Mouse (Mus musculus) intestine, embryonic 15.5 days (tissue): ENCODE results near the gene Gm11627. TPM values are rescaled to one million over a fixed set of nuclear protein-coding genes. Genes with fewer than 3 reads are reported as not detected.

Experiments
- ATAC-seq: fragments of 200-750 bp; cut with Nextera tagmentation; 2 replicates; pipeline ENCODE4 v1.8.0; 2017; ENCODE audit warnings: moderate TSS enrichment, moderate library complexity
- H3K27ac ChIP-seq: fragments of 300-500 bp; sonication (generic); 2 replicates; pipeline ENCODE4 v1.5.1; 2015; ENCODE audit warnings: mild to moderate bottlenecking, inconsistent platforms
- H3K27me3 ChIP-seq: fragments of 300-500 bp; sonication (generic); replicated peaks from 2 replicates; pipeline ENCODE4 v1.6.1; 2015; ENCODE audit warnings: inconsistent platforms
- H3K36me3 ChIP-seq: fragments of 300-500 bp; sonication (generic); 2 replicates; pipeline ENCODE4 v1.6.1; 2015; ENCODE audit warnings: inconsistent platforms
- H3K4me1 ChIP-seq: fragments of 300-500 bp; sonication (generic); replicated peaks from 2 replicates; pipeline ENCODE4 v1.6.1; 2015; ENCODE audit warnings: inconsistent platforms
- H3K4me2 ChIP-seq: fragments of 300-500 bp; sonication (generic); replicated peaks from 2 replicates; pipeline ENCODE4 v1.6.1; 2015; ENCODE audit warnings: mild to moderate bottlenecking, inconsistent platforms
- H3K4me3 ChIP-seq: fragments of 300-500 bp; sonication (generic); replicated peaks from 2 replicates; pipeline ENCODE4 v1.5.1; 2015; ENCODE audit warnings: inconsistent platforms
- H3K9ac ChIP-seq: fragments of 300-500 bp; sonication (generic); 2 replicates; pipeline ENCODE4 v1.6.1; 2015; ENCODE audit warnings: inconsistent platforms
- H3K9me3 ChIP-seq: fragments of 300-500 bp; sonication (generic); 2 replicates; pipeline ENCODE4 v1.6.1; 2016; ENCODE audit warnings: inconsistent platforms
- WGBS: fragments of 180-500 bp; shearing (Covaris S2); methylation state at CpG from one replicate; pipeline ENCODE4 v1.1.7; 2015; 5-methylcytosine and 5-hydroxymethylcytosine counted together
- polyA plus RNA-seq: library from polyadenylated mRNA; unstranded; fragments of >200 nt; fragmentation: Nextera tagmentation; extraction: Ambion mirVana; gene quantifications from 2 replicates; pipeline ENCODE4 v1.2.1, GENCODE M21; 2015

Gene Gm11627
- 12.0 and 14.5 TPM in 2 replicates for polyA plus RNA-seq

DNA sequence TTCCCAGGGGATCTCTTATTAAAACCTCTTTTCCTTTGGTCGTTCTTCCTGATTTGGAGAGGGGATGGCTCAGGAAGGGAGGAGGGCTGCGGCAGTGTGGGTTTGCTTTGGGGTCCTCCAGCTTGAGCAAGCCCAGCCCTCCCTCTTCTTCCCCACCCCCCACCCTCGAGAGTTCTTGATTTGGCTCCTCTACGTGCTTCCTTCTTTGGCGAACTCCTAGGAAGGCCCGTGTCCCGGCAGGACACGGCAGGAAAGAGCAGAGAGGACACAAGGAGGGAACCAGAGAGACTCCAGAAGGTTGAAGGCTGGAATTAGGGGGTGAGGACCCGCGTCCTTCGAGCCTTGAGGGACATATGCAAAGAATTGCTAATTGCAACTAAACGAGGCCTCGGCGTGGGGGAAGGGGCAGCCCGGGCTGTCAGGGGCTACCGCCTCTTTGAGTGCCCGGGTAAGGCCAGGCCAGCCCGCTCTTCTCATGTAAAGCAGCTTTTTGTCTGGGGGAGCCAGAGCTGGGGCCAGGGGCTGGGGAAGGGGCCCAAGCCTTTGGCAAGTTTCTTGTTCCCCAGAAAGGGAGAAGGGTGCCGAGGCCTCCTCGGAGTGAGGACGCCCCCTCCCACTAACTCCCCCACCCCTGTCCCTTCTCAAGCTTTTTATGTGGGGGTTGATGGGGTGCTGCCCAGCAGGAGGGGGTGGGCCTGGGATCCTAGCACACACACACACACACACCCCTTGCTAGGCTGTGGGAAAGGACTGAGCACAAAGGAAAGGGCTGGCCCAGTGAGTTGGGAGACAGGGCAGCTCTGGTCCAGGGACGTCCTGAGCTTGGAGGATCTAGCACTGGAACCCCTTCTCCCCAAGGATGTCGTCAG lies at the start of gene Gm11627:
TSS of gene Gm11627 (minus strand) at position 297 of the 869 bp plus-strand sequence.
- Histone ChIP-seq H3K27me3 (no peaks in the 10 kb centered on the region), H3K36me3 (no peaks in the 10 kb centered on the region), H3K9me3 (no peaks in the 10 kb centered on the region), H3K4me2 (peak within 1 kb of the TSS; percentile 59), H3K4me3 (peak within 1 kb of the TSS; percentile 32), H3K4me1 (peaks cover 24% of the 10 kb centered on the region), H3K9ac (peak within 1 kb of the TSS; percentile 43), H3K27ac (peak within 1 kb of the TSS; percentile 94)
- WGBS: 11% methylated on average over 23 of the region's 23 CpGs
- peak; percentile 74 for ATAC-seq

DNA sequence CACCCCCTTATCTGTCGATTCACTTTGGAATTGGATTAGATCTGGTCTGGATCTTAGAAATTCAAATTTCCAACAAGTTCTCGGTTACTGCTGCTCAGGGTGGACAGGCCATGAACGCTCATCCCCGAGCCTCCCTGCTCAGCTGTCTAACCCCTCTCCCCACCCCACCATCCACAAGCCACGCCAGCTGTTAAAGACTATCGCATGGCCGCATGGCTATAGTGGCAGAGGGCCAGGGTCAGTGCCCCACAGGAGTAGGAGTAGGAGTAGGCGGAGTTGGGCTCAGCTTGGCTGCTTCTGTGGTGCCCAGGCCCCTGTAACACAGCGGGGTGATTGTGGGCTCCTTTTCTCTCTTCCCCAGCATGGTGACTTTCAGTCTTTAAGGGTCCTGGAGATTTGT lies 49.3 kb upstream of the Gm11627 start:
- H3K36me3 ChIP-seq: no peaks in the 10 kb centered on the region

DNA sequence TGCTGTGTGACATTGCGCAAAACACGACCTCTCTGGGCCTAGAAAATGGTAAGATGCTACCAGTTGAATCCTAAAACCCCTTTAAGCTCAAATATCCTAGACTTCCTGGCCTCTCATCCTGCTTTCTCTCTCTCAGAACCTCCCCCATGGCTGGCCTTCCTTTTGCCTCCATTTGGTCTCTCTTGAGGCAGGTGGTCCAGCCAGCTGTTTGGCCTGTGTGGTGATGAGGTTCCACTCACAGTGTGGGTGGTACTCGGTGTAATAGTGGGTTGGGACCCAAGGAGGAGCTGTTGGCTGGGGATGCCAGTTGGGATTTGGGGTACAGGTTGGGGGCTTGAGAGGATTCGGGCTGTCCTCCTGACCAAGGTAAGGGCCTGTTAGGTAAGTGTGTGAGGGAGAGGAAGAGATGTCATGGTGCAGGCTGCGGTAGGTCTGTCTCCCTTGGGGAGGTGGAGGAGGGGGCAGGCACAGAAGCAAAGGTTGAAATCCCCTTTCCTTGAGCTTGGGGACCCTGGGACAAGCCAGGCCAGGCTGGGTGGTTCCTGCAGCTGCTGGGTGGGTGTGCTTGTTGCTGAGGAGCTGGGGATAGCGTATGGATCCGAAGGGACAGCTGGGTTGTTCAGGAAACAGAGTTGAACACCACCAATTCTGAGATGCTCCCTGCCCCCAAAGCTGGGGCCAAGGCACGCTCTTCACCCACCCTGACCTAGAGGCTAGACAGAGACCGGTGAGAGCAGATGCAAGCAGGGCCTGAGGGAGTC lies 48.1 kb upstream of the Gm11627 start:
- H3K9ac ChIP-seq: no peak overlapping the region
- no peak for ATAC-seq

More for the DNA sequence above, 49.3 kb upstream of the Gm11627 start:
- H3K4me1 ChIP-seq: peaks cover 34% of the 10 kb centered on the region
- H3K27ac ChIP-seq: no peak overlapping the region
- H3K4me2 ChIP-seq: no peak overlapping the region
- no peak overlapping the region for H3K4me3 ChIP-seq
- no peaks in the 10 kb centered on the region for H3K27me3 ChIP-seq
- 60% methylated on average over 9 of the region's 9 CpGs for WGBS
- no peaks in the 10 kb centered on the region for H3K9me3 ChIP-seq
- H3K9ac ChIP-seq: no peak overlapping the region
- no peak for ATAC-seq

DNA sequence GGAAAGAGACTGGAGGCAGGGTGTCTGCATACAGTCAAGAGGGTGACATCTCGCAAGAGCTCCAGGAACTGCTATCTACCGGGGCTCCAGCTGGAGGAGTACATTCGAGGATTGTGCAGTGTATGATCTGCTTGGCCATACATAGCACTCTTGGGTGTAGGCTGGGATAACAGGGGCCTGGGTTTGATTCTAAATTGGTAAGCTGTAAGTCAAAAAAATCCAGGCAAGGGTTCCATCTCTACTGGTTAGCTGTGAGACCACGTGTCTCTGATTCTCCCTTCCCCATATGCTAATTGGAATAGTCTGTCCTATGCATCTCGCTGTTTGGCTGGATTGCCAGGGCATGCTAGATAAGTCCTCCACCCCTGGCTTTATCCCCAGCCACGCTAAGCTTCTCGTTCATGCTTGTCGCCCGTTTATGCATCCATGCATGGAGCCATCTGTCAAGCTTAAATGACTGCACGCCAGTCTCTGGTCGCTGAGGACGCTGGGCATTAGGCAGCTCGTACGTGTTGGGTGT lies 45.7 kb upstream of the Gm11627 start:
- ATAC-seq: 0 out of 2 replicates have a peak, but pooled peaks have one; percentile 29
- no peak overlapping the region; the same call in 1 of the 2 replicates for H3K9ac ChIP-seq
- WGBS: 34% methylated on average over 14 of the region's 14 CpGs
- H3K9me3 ChIP-seq: no peaks in the 10 kb centered on the region
- H3K4me3 ChIP-seq: no peak overlapping the region
- peaks cover 21% of the 10 kb centered on the region for H3K4me1 ChIP-seq
- H3K36me3 ChIP-seq: no peaks in the 10 kb centered on the region
- peak overlapping the region; percentile 78 for H3K27ac ChIP-seq
- H3K4me2 ChIP-seq: peak overlapping the region; percentile 51
- H3K27me3 ChIP-seq: no peaks in the 10 kb centered on the region

More for the DNA sequence above, 48.1 kb upstream of the Gm11627 start:
- Histone ChIP-seq H3K9me3 (no peaks in the 10 kb centered on the region), H3K27me3 (no peaks in the 10 kb centered on the region), H3K4me1 (peaks cover 31% of the 10 kb centered on the region), H3K36me3 (no peaks in the 10 kb centered on the region), H3K4me3 (no peak overlapping the region), H3K27ac (no peak overlapping the region), H3K4me2 (no peak overlapping the region)
- 82% methylated on average over 9 of the region's 9 CpGs for WGBS

DNA sequence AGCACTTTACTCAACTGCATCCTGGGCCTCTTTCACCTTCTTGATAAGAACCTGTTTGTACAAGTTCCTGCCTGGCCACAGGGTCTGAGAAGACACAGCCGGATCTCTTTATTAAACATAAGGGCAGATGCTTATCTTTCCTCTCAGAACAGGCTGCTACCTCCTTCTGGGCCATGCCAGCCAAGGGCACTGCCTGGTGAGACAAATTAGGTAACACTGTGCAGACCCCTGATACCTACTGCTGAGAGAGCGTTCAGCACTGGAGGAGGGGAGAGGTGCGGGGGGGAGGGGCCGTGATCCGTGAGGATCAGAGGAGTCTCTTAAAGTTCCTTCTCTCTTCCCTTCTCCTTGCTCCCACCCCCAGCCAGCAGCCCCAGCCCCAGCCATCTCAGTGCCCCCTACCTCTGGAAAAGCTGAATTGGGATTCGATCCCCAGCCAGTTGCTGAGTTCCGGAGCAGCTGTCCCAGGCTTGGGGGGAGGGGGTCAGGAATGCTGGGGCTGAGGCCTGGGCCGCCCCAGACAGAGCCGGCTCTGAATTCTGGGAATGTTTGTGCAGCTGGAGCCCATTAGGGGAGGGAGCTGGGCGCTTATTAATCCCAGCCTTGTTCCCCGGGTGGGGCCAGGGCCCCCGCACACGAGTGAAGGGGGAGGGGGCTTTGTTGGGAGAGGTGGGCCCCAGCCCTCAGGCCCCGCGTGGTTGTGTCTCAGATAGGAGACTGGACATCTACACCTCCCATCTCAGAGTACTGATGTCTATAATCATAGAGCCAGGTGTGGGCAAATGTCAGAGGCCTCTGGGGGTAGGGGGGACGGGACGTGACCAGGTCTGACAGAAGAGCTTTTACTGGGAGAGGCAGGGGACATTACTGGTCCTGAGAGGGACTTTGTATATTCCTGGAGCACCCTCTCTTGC lies 44.9 kb upstream of the Gm11627 start:
- WGBS: 8% methylated on average over 17 of the region's 17 CpGs
- Histone ChIP-seq H3K4me1 (peaks cover 21% of the 10 kb centered on the region), H3K4me2 (peak overlapping the region; percentile 51), H3K9me3 (no peaks in the 10 kb centered on the region), H3K27me3 (no peaks in the 10 kb centered on the region), H3K9ac (peak overlapping the region; percentile 5), H3K36me3 (no peaks in the 10 kb centered on the region), H3K4me3 (peak overlapping the region; percentile 10), H3K27ac (peak overlapping the region; percentile 78)
- ATAC-seq: peak; percentile 92

DNA sequence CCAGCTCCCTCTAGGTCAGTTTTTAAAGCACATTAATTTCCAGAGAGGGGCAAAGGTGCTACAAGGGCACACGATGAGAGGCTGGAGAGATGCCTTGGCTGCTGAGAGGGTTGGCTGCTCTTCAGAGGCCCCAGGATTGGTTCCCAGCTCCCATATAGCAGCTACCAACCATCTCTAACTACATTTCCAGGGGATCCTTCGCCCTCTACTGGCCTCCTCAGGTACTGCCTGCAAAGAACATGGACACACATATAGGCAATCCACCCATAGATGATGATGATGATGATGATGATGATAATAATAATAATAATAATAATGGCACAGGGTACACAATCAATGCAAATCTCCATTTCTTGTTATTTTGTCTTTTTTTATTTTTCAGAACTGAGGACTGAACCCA lies 40.2 kb upstream of the Gm11627 start:
- no peaks in the 10 kb centered on the region for H3K27me3 ChIP-seq
- ATAC-seq: no peak
- H3K27ac ChIP-seq: no peak overlapping the region
- H3K4me1 ChIP-seq: peaks cover 10% of the 10 kb centered on the region
- H3K4me2 ChIP-seq: no peak overlapping the region
- no peak overlapping the region for H3K4me3 ChIP-seq
- no peaks in the 10 kb centered on the region for H3K36me3 ChIP-seq
- H3K9ac ChIP-seq: no peak overlapping the region
- no peaks in the 10 kb centered on the region for H3K9me3 ChIP-seq
- 66% methylated on average over 2 of the region's 2 CpGs for WGBS

DNA sequence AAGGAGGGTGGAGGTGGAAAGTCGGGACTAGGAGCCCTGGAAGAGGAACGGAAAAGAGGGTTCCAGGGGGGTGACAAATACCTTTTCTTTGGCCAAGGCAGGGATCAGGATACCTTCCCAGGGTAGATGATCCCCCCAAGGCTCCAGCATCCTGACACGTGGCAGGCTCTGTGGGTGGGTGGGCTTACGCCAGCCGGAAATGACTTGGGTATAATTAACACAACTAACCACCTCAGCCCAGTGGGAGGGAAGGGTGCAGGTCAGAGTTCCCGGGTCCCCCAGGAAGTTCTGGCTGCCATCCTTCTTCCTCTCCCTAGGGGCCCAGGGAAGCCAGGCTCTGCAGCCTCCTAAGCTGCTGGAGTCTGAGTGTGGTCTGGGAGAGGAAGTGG lies 32.0 kb upstream of the Gm11627 start:
- H3K36me3 ChIP-seq: no peaks in the 10 kb centered on the region

DNA sequence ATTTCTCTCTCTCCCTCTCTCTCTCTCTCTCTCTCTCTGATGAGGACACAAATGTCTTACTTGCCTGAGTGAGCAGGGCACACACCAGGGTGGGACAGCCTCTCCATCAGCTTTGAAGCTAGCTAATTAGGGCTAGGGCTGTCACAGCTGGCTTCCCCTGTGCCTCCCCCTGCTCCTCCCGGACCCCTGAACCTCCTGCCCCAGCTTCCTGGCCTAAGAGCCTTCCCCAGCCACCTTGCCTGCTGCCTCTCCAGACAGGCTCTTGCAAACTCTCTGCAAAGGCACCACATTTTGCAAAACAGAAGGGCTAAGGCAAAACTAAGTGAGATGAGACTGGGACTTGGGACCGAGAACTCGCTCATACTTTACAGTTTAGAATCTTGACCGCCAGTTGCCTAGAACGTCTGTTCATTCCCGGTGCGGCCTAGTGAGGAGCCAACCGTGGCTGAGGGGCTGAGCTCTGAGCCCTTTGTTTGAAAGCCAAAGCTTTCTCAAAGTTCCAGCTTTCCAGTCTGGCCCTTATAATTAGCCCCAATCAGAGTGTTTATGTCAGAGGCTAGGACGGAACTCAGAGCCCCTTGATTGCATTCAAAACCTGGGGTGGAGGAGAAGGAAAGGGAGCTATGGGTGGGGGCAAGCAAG lies 31.5 kb upstream of the Gm11627 start:
- WGBS: 33% methylated on average over 9 of the region's 9 CpGs
- no peaks in the 10 kb centered on the region for H3K36me3 ChIP-seq
- no peak overlapping the region; the same call in 1 of the 2 replicates for H3K4me2 ChIP-seq
- ATAC-seq: no peak
- H3K4me1 ChIP-seq: peaks cover 29% of the 10 kb centered on the region
- peaks cover 4% of the 10 kb centered on the region; the same call in 1 of the 2 replicates for H3K27me3 ChIP-seq
- no peak overlapping the region for H3K4me3 ChIP-seq
- no peaks in the 10 kb centered on the region for H3K9me3 ChIP-seq
- no peak overlapping the region for H3K9ac ChIP-seq
- peak overlapping the region; percentile 58 for H3K27ac ChIP-seq

More for the DNA sequence above, 32.0 kb upstream of the Gm11627 start:
- H3K4me2 ChIP-seq: no peak overlapping the region
- peak; percentile 23; the same call in 1 of the 2 replicates for ATAC-seq
- H3K9me3 ChIP-seq: no peaks in the 10 kb centered on the region
- H3K4me3 ChIP-seq: no peak overlapping the region
- no peak overlapping the region for H3K9ac ChIP-seq
- WGBS: 25% methylated on average over 6 of the region's 6 CpGs
- no peaks in the 10 kb centered on the region for H3K27me3 ChIP-seq
- H3K27ac ChIP-seq: peak overlapping the region; percentile 58
- peaks cover 25% of the 10 kb centered on the region for H3K4me1 ChIP-seq

DNA sequence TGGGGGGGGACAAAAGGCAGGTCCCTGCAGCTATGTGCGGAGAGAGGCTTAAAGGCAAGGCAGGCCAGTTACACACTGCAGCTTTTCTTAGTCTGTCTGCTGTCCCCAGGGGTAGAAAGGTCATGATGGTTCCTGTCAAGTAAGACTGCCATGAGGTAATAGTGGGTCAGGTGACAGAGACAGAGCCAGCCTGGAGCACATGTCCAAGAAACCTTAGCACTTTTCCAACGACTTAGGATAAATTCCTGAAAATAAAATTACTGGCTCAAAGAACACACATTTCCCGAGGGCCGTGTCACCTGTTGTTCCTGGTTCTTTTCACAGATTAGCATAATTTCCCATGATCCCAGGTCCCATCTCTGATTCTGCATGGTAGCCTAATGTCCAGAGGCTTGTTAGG lies 31.0 kb upstream of the Gm11627 start:
- Histone ChIP-seq H3K36me3 (no peaks in the 10 kb centered on the region), H3K27ac (peak overlapping the region; percentile 58; the same call in 1 of the 2 replicates), H3K4me2 (no peak overlapping the region), H3K4me1 (peaks cover 30% of the 10 kb centered on the region), H3K9ac (no peak overlapping the region), H3K27me3 (peaks cover 9% of the 10 kb centered on the region; the same call in 1 of the 2 replicates), H3K9me3 (no peaks in the 10 kb centered on the region), H3K4me3 (no peak overlapping the region)
- WGBS: 43% methylated on average over 4 of the region's 4 CpGs
- ATAC-seq: no peak

DNA sequence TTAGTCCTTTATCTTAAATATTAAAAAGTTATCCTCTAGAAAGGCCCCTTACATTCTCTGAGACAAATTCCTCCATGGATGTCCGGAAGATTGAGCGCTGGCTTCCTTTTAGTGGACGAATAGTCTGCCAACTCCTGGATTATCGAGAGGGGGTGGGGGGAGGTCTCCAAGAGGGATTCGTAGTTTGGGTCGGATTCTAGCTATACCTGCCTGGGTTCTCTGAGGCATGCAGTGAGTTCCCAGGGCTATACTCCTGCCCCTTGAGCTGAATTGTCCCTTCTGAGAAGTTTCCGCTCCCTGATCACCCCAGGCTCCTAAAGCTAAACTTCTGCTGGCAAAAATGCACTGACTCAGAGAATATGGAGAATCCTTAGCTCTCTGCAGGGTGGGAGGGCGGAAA lies 30.2 kb upstream of the Gm11627 start:
- peaks cover 30% of the 10 kb centered on the region for H3K4me1 ChIP-seq
- H3K9me3 ChIP-seq: no peaks in the 10 kb centered on the region
- no peak overlapping the region for H3K4me3 ChIP-seq
- no peak overlapping the region for H3K4me2 ChIP-seq
- H3K27ac ChIP-seq: 0 out of 2 replicates have a peak overlapping the region, but pooled peaks have one; percentile 2
- H3K27me3 ChIP-seq: peaks cover 14% of the 10 kb centered on the region; the same call in 1 of the 2 replicates
- H3K36me3 ChIP-seq: no peaks in the 10 kb centered on the region
- H3K9ac ChIP-seq: no peak overlapping the region
- 51% methylated on average over 8 of the region's 8 CpGs for WGBS
- no peak for ATAC-seq

DNA sequence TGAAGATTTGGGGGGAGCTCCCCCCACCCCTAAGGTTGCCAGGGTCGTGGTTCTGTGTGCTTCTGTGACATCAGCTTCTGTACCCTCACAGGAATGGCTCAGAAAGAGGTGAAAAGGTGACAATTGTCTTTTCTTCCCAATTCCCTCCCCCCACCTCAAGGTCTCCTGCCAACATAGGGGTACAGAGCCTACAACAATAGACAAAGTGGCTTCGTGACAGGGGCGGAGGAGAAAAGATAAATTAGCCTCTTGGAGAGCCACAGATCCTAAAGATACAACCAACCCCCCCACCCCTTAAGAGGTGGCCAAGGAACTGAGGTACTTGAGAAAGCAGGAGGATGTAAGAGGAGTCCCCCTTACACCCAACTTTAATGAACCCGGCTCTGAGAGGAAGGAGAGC lies 29.4 kb upstream of the Gm11627 start:
- H3K9ac ChIP-seq: no peak overlapping the region
- H3K4me3 ChIP-seq: no peak overlapping the region
- ATAC-seq: no peak
- peaks cover 30% of the 10 kb centered on the region for H3K4me1 ChIP-seq
- H3K27me3 ChIP-seq: peaks cover 15% of the 10 kb centered on the region; the same call in 1 of the 2 replicates
- H3K27ac ChIP-seq: no peak overlapping the region
- WGBS: 49% methylated on average over 4 of the region's 4 CpGs
- H3K36me3 ChIP-seq: no peaks in the 10 kb centered on the region
- no peaks in the 10 kb centered on the region for H3K9me3 ChIP-seq
- H3K4me2 ChIP-seq: peak overlapping the region; percentile 80
